8 mouse cellular contexts compared by ENCODE assay signal in the genomic region with DNA sequence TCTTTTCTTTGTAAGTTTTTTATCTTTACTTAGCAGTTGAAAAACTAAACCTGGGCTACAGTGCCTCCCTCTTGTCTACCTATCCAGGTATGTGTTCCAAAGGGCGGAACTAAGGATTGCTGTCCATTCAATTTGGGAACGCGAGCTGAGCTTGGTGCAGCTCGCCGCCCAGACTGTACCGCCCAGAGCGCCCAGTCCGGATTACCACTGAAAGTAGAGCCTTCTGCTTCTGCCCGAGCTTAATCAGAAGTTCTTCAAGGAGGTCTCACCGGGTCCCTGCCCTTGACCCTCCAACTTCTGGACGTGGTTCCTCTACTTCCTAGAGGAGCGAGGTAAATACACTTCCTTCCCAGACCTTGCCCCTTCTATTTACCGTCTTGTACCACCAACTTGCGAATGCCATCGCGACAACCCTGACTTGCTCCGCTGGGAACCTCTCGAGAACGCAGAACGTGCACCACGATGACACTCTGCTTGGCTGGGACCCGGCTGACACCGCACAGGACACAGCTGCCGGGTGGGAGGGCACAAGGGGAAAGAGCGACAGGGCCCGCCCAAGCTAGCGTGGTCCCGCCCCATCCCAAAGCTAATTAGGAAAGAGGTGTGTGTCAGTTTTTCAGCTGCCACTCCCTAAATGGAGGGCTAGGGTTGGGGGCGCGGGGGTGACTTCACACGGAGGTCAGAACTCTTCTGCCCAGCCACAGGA. TPM values are rescaled to one million over a fixed set of nuclear protein-coding genes. Genes with fewer than 3 reads are reported as not detected.
DNase-seq lines count a peak whose midpoint lies in the region; ATAC-seq and TF ChIP-seq lines count a peak whose summit lies in the region.

No protein-coding gene starts in this region.

- peak; percentile 81 for ATAC-seq in CD4-positive, CD25-positive, alpha-beta regulatory T cell, adult 4 months
- peak; percentile 76 for ATAC-seq in granulocyte monocyte progenitor cell, adult 5-6 weeks (replicated peaks; ENCODE audit: poor library complexity, severe bottlenecking)
- peak; percentile 93 for ATAC-seq in intestine, postnatal 0 days
- peak; percentile 90 for ATAC-seq in neural tube, embryonic 13.5 days (ENCODE audit: low read depth)

- WGBS in embryonic facial prominence, embryonic 10.5 days = 2% methylated on average over 31 of the region's 31 CpGs
- under 1% methylated on average over 31 of the region's 31 CpGs for WGBS in intestine, postnatal 0 days
- 1% methylated on average over 31 of the region's 31 CpGs for WGBS in lung, adult 2 months
- 1% methylated on average over 31 of the region's 31 CpGs for WGBS in neural tube, embryonic 13.5 days

- no peak for TF ChIP-seq CTCF in intestine, postnatal 0 days (IDR thresholded peaks at IDR 0.05; ENCODE audit: low read depth)
- no peak for TF ChIP-seq CTCF in lung, adult 2 months (IDR thresholded peaks at IDR 0.05; ENCODE audit: insufficient read depth, low read length)

- DNase-seq in adrenal gland, adult 2 months = peak; percentile 92
- peak; percentile 74 for DNase-seq in embryonic facial prominence, embryonic 10.5 days (ENCODE audit: low spot score)
- DNase-seq in lung, adult 2 months = no peak
- DNase-seq in thymus, postnatal 0 days (ENCODE audit: low spot score) = peak; percentile 85

- H3K9me3 ChIP-seq in embryonic facial prominence, embryonic 10.5 days = no peaks in the 10 kb centered on the region
- no peaks in the 10 kb centered on the region for H3K9me3 ChIP-seq in intestine, postnatal 0 days (ENCODE audit: control insufficient read depth)
- no peaks in the 10 kb centered on the region for H3K9me3 ChIP-seq in neural tube, embryonic 13.5 days

- peak overlapping the region; percentile 86 for H3K27ac ChIP-seq in embryonic facial prominence, embryonic 10.5 days (replicated peaks)
- H3K27ac ChIP-seq in intestine, postnatal 0 days (ENCODE audit: low read depth, low read length) = peak overlapping the region; percentile 79
- H3K27ac ChIP-seq in neural tube, embryonic 13.5 days (replicated peaks) = no peak overlapping the region; the same call in 1 of the 2 replicates

- peak overlapping the region; percentile 94 for H3K4me2 ChIP-seq in intestine, postnatal 0 days (replicated peaks; ENCODE audit: low read depth)
- H3K4me2 ChIP-seq in neural tube, embryonic 13.5 days = peak overlapping the region; percentile 99

- peak overlapping the region; percentile 78 for H3K9ac ChIP-seq in intestine, postnatal 0 days (ENCODE audit: low read depth, low read length)
- peak overlapping the region; percentile 75 for H3K9ac ChIP-seq in neural tube, embryonic 13.5 days

- no peaks in the 10 kb centered on the region for H3K36me3 ChIP-seq in embryonic facial prominence, embryonic 10.5 days (replicated peaks)
- H3K36me3 ChIP-seq in intestine, postnatal 0 days (ENCODE audit: control insufficient read depth, insufficient read depth) = no peaks in the 10 kb centered on the region
- no peaks in the 10 kb centered on the region for H3K36me3 ChIP-seq in neural tube, embryonic 13.5 days

- H3K4me3 ChIP-seq in embryonic facial prominence, embryonic 10.5 days = peak overlapping the region; percentile 83
- peak overlapping the region; percentile 78 for H3K4me3 ChIP-seq in intestine, postnatal 0 days (ENCODE audit: low read depth, low read length)
- H3K4me3 ChIP-seq in lung, adult 2 months (replicated peaks; ENCODE audit: extremely low read depth, low read depth, low read length) = peak overlapping the region; percentile 64
- H3K4me3 ChIP-seq in neural tube, embryonic 13.5 days = peak overlapping the region; percentile 64

- peak; percentile 53; the same call in 1 of the 2 replicates for TF ChIP-seq POLR2A in lung, adult 2 months (IDR thresholded peaks at IDR 0.05; ENCODE audit: borderline replicate concordance, extremely low read depth, low read depth, low read length)

- H3K4me1 ChIP-seq in embryonic facial prominence, embryonic 10.5 days = peaks cover 9% of the 10 kb centered on the region
- H3K4me1 ChIP-seq in intestine, postnatal 0 days (replicated peaks; ENCODE audit: control insufficient read depth, insufficient read depth, low read length) = peaks cover 8% of the 10 kb centered on the region; the same call in 1 of the 2 replicates
- peaks cover 5% of the 10 kb centered on the region for H3K4me1 ChIP-seq in lung, adult 2 months (ENCODE audit: control insufficient read depth, insufficient read depth, low read length)
- peaks cover 12% of the 10 kb centered on the region for H3K4me1 ChIP-seq in neural tube, embryonic 13.5 days (replicated peaks)

- no peaks in the 10 kb centered on the region for H3K27me3 ChIP-seq in embryonic facial prominence, embryonic 10.5 days (replicated peaks; ENCODE audit: low read depth, poor library complexity, severe bottlenecking)
- H3K27me3 ChIP-seq in intestine, postnatal 0 days (replicated peaks; ENCODE audit: control insufficient read depth, insufficient read depth, low read length) = no peaks in the 10 kb centered on the region
- peaks cover 7% of the 10 kb centered on the region for H3K27me3 ChIP-seq in neural tube, embryonic 13.5 days

RNA-seq across cellular contexts. Expression of a gene that starts 1.0 kb away (rescaled TPM):
- 100 to 1,000 TPM; 236 to 271 TPM for polyA plus RNA-seq in CD4-positive, CD25-positive, alpha-beta regulatory T cell, adult 4 months (2017; shearing (Covaris generic))
- 10 to 100 TPM; 78.1 to 85.1 TPM for total RNA-seq in adrenal gland, adult 2 months (2021)
- 1.8 and 1.9 TPM in 2 replicates for polyA plus RNA-seq in adrenal gland, adult 2 months (2012; rRNA removed)
- 17.7 and 19.0 TPM in 2 replicates for polyA plus RNA-seq in embryonic facial prominence, embryonic 10.5 days (2016; fragmentation: Nextera tagmentation; extraction: Ambion mirVana)
- 26.0 and 35.4 TPM in 2 replicates for total RNA-seq in granulocyte monocyte progenitor cell, adult 5-6 weeks (2014; fragmentation: Nextera tagmentation)
- total RNA-seq in granulocyte monocyte progenitor cell, adult 5-6 weeks (2017) = 56.4 and 68.1 TPM in 2 replicates
- 26.2 and 29.6 TPM in 2 replicates for polyA plus RNA-seq in intestine, postnatal 0 days (2015; fragmentation: Nextera tagmentation; extraction: Ambion mirVana)
- 7.4 and 14.7 TPM in 2 replicates for polyA plus RNA-seq in lung, adult 2 months (2012; rRNA removed)
- 12.7 and 14.0 TPM in 2 replicates for polyA plus RNA-seq in neural tube, embryonic 13.5 days (2015; fragmentation: Nextera tagmentation; extraction: Ambion mirVana)
- polyA plus RNA-seq in thymus, postnatal 0 days (2015; fragmentation: Nextera tagmentation; extraction: Ambion mirVana) = 43.4 and 47.4 TPM in 2 replicates
